Mouse (Mus musculus): Measurements from ENCODE around the gene Sipa1.
"Not testable (repeated sequence)": the region's sequence is repeated elsewhere in the genome, so short reads cannot be mapped to it uniquely, and the experiment has no call there.

Gene Sipa1

DNA sequence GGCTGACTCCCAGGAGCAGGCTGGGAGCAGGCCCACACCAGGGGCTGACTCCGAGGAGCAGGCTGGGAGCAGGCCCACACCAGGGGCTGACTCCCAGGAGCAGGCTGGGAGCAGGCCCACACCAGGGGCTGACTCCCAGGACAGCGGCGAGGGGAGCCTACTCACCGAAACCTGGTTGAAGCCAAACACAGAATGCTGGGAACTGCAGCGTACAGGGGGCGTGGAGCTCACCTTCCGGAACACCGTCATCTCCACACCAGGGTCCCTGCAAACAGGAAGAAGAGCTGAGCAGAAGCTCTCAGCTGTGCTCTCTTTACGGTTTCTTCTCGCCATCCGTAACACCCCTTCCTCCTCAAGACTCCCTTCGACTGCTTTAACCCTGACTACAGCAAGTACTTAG is 23.4 kb upstream of the Sipa1 start:
- not testable (repeated sequence) for DNase-seq (ENCODE audit: low read depth, low spot score)

GRCm38 (mm10) chr19:5686437-5686836 is 22.9 kb upstream of the Sipa1 start:
- DNase-seq (ENCODE audit: low read depth, low spot score): no peak

- no peak for DNase-seq (ENCODE audit: low read depth, low spot score)
Measured at GRCm38 (mm10) chr19:5685861-5686260, 22.4 kb upstream of the Sipa1 start.

- DNase-seq (ENCODE audit: low read depth, low spot score): no peak
Measured at GRCm38 (mm10) chr19:5685431-5685830, 21.9 kb upstream of the Sipa1 start.

GRCm38 (mm10) chr19:5684985-5685384 is 21.5 kb upstream of the Sipa1 start:
- DNase-seq (ENCODE audit: low read depth, low spot score): no peak

GRCm38 (mm10) chr19:5684236-5684635 is 20.7 kb upstream of the Sipa1 start:
- DNase-seq (ENCODE audit: low read depth, low spot score): no peak

GRCm38 (mm10) chr19:5680432-5680831 is 16.9 kb upstream of the Sipa1 start:
- no peak for DNase-seq (ENCODE audit: low read depth, low spot score)

GRCm38 (mm10) chr19:5668372-5668771 is 4.9 kb upstream of the Sipa1 start:
- DNase-seq (ENCODE audit: low read depth, low spot score): no peak

DNA sequence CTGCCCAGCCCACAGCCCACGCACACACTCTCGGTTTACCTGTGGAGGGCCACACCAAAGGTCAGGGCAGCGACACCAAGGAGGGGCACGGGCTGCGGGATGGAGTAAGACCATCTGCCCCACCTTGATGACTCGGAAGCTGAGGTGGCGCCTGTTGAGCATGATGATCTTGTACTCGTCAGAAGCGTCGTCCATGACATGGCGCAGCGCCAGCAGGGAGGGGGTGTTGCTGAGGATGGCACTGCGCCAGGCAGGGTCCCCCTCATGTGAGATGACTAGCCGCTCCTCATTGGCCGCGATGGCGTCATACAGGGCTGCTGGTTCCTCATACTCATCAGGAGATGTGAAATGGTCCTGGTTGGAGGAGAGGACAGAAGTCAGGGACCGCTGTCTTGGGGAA is 2.9 kb upstream of the Sipa1 start:
- DNase-seq (ENCODE audit: low read depth, low spot score): no peak

GRCm38 (mm10) chr19:5665465-5665864 is 2.0 kb upstream of the Sipa1 start:
- no peak for DNase-seq (ENCODE audit: low read depth, low spot score)

DNA sequence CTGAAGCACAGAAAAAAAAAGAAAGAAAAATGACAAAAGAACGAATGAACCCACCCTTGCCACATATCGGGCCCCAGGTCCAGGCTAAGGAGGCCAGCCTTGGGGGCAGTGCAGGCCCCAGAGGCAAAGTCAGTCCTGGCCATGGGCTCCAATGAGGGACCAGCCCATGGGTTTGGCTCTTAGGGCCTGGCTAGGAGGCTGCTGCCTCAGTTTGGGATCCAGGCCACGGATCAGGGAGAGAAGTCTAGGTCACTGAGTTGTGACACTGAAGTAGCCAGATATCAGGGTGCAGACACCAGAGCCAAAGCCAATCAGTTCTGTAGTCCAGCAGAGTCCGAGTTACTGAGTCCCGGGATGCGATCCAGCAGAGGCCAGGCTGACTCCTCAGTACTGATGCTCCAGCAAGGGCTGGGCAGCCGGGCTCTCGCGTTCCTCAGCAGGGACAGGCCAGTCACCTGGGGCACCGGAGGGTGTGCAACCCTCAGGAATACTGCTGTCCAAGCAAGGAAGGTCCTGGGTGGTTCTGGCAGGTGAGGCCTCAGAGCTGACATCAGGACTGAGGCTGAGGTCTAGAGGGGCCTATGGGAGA is 1.3 kb upstream of the Sipa1 start:
- no peak for DNase-seq (ENCODE audit: low read depth, low spot score)

DNA sequence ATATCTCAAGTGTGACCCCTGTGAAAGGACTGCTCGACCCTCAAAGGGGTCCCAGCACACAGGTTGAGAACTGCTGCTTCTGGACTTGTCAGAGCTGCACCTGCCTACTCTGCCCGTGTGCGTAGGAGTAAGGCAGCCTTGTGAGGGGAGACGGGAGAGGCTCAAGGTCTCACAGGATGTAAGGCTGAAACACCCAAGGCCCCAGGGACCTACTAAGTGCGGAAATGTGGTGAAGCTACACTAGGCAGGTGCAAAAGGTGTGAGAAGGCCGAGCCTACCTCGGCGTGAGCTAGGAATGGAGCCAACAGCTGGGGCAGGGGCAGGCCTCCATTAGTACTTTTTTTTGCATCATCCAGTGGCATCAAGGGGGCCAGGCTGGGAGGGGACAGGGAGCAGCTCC is 1.2 kb downstream of the Sipa1 start:
- no peak for DNase-seq (ENCODE audit: low read depth, low spot score)

DNA sequence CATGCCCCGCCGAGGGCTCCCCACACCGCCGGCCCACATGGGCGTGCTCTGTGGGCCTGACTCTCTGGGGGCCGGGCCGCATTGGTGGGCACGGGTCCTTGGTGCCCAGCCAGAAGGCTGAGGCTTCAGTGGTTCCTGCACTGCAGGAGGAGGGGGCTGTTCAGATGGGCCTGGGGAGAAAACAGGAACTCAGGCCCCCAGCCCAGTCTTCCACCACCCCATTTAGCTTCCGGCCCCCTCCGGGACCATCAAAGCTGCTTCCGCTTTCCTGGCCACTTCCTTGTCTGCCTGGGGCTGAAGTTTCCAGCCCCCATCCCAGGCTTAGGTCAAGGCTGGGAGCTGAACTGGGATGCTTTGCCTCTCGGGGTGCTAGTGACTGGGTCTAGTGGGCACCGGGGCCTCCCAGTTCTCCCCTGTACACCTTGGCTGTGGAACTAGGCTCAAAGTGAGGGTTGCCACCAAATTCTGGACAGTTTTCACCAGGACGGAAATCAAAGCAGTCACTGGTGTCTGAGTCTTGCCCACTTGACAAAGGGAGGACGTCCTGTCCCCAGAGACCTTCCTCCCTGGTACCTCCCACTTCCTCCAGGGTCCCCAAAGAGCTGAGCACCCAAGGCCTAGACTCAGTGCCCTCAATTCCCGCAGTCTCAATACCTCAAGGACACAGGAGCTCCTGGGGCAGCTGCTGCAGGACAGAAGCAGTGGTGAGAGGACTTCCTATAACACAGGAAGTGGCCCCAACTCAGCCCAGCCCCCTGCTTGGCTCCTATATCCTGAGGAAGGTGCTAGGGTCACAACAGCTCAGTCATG is 2.4 kb downstream of the Sipa1 start:
- DNase-seq (ENCODE audit: low read depth, low spot score): no peak

GRCm38 (mm10) chr19:5654720-5655298 is 8.7 kb downstream of the Sipa1 start:
- no peak for DNase-seq (ENCODE audit: low read depth, low spot score)

DNA sequence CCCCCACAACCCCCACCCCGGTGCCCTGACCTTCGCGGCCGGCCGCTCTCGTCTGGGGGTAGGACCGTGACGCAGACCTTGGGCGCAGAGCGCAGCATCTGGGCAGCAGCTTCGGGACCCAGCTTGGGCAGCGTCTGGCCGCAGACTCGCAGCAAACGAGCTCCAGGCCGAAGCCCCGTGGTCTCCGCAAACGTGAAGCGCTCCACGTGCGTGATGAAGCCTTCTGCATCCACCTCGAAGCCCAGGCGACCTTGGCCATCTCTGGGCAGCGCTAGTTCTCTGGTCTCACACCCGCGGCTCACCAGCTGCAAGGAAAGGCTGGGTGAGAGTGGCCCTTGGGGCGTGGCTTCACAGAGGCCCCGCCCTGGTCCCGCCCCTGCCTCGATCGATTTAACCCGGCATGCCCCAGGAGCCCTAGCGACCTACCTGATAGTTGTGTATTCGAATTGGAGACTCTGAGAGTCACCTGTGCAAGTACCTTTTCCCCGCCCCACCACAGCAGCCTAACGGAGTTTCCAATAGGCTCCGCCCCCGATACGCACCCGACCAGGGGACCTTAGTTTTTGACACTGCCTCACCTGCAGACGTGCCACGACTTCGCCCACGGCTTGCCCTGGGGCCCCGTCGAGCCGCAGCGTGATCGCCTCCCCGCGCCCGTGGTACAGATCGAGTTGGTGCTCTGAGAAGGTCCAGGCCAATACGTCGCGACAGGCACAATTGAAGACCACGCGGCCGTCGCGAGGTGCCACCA is 9.4 kb downstream of the Sipa1 start:
- DNase-seq (ENCODE audit: low read depth, low spot score): no peak

GRCm38 (mm10) chr19:5652570-5652969 is 10.9 kb downstream of the Sipa1 start:
- no peak for DNase-seq (ENCODE audit: low read depth, low spot score)

DNA sequence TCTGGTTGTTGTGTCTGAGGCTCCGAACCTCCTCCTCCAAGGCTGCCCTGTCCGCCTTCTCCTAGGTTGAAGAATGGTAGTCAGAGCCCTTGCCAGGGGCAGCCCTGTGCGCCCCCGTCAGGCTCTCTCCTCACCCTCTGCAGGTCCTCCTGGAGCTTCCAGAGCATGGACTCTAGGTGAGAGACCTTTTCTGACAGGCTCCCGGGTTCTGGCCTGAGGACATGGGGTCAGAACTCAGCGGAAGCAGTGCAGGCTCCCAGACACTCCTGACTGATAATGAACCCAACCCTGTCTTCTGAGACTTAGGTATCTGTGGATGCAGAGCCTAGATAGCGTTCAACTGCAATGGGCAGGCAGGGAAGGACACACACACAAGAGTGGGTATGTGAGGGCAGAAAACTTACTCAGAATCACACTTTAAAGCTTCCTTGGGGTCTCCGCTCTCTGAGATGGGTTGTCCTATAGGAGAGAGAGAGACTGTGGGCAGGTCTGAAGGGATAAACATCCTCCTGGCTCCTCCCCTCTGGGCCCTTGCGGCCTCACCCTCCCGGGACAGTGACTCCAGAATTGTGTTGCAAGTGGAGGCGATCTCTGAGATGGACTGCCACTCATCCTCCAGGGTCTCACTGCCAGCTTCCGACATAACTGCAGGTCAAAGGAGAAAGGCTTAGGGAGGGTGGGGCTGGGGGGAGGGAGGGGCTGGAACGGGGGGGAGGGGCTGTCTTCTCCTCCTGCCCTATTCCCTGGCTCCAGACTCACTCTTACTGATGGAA is 11.8 kb downstream of the Sipa1 start:
- no peak for DNase-seq (ENCODE audit: low read depth, low spot score)

DNA sequence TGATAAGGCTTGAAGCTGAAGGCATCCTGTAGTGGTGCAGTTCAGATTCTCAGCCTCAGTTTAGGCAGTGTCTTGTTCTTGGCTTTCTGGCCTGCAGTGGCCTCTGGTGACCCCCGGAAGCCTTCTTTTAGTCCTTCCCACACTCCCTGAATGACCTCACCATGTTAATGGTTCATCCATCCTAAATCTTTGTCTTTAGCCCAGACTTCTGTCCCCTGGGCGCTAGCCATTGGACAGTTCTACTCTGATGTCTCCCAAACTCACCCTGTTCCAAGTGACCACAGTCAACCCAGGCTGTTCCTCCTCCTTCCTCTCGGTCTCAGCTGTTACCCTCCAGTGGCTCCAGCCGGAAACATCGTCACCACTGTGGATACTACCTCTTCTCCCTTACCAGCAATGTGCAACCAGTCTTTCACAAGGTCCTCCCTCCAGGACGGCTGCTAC is 14.2 kb downstream of the Sipa1 start:
- DNase-seq (ENCODE audit: low read depth, low spot score): no peak

DNA sequence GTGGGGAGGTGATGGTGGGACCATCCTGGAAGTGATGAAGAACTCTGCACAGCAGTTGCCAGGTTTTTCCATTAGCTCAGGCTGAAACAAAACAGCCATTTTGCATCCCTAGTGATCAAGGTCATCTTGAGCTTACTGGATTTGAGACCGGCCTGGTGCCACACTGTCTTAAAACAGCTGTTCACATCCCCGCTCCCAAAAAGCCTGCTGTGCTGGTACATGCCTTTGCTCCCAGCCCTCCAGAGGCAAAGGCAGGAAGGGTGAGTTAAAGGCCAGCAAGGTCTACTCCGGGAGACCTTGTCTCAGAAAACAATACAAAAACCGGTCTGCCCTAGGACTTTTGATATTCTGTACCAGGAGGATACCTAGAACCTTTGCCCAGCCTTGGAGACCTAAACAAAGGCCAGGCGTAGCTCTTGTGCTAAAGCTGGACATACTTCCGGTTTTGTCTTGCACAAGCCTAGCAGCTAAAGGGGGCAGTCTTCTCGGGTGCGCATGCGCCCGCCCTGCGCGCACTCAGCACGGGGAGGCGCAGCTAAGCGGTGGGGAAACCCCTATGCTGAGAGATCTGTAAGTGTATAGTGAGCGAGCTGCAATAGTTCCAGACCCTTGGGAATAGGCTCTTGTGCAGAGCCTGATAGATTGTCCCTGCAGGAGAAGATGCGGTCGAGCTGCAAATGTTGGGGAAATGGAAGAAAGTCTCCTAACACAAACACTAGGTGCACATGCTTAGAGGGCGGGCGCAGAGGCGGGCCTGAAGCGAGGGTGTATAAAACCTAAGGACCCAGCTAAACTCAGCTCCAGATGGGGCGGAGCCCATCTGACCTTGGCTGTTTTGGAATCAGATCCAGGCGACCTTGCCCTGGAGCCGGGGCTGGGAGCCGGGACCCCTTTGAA is 14.9 kb downstream of the Sipa1 start:
- peak; percentile 86 for DNase-seq (ENCODE audit: low read depth, low spot score)

GRCm38 (mm10) chr19:5647791-5648190 is 15.7 kb downstream of the Sipa1 start:
- DNase-seq (ENCODE audit: low read depth, low spot score): no peak
